Mouse (Mus musculus) left cerebral cortex, adult 9 months (tissue): ENCODE measurements around the gene Bbs5.
A peak's percentile ranks its signal among the peaks of the same experiment; 100 is the strongest.
"Not testable (repeated sequence)": the region's sequence is repeated elsewhere in the genome, so short reads cannot be mapped to it uniquely, and the experiment has no call there.

Source experiments
- DNase-seq, 2 experiments: peaks; one replicate each; pipeline ENCODE4 v3.0.0; 2022; ENCODE audit warnings: low spot score in 2 of 2

Gene Bbs5

DNA sequence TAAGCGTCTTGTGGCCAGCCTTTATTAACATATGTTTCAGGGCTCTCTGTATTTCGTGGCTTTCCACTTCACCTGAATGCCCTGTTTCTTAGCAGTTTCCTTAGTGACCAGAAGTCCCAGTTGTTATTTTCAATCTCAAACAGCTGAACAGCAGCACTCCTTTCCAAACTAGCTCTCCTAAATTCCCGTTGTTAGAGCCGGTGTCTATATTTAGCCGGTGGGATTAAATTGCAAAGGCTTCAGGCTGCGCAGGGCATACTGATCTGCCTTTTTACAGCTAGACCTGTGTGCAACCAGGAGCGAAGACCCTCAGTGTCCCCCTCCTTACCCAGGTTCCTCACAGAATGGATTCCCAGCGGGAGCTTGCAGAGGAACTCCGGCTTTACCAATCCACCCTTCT, 22.9 kb downstream of the Bbs5 start, which contains the start of gene Klhl41:
Gene Klhl41 (plus strand): TSS at position 268 of the 400 bp plus-strand sequence.
- DNase-seq, result no peak

DNA sequence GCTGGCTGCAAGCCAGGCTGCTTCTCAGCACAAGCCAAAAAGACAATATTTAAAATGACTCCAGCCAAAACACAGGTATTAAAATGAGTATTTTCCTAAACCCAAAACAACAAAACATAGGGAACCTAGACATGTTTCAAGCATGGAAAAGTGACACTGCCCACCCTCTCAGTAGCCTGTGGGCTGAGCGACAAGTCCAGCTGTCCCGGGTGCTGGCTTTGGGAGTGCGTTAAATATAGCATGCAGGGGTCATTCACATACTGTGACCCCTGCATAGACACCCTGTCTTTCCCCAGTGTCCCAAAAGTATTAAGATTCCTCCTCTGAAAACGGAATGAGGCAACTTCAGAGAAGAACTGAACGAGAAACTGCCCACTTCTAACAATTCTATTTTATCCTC, 26.8 kb downstream of the Bbs5 start:
- DNase-seq, result no peak

DNA sequence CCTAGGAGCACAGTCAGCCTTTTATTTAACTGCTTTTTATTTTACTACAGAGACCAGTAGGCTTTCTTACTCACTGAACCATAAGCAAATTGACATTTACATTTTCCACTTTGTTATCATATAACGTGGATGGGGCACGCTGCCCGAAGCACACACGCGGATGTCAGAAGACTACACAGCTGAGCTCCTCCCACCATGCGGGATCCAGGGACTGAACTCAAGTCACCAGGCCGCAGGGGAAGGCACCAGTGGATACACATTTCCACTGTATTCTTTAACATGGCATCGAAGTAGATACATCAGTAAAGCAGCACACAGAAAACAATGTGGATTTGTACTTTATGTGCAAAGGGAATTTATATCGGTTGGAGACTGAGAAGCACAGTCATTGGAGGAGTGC, 28.3 kb downstream of the Bbs5 start:
- DNase-seq, result no peak

DNA sequence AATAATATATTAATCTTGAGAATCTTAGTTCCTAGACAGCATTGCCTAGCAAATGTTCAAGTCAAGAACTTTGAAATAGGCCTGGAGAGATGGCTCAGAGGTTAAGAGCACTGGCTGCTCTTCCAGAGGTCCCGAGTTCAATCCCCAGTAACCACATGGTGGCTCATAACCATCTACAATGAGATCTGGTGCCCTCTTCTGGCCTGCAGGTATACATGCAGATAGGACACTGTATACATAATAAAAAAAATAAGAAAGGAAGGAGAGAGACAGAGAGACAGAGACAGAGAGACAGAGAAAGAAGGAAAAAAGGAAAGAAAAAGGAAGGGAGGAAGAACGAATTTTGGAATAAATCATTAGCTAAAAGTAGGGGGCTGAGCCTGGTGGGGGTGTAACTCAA, 29.7 kb downstream of the Bbs5 start:
- no peak for DNase-seq

DNA sequence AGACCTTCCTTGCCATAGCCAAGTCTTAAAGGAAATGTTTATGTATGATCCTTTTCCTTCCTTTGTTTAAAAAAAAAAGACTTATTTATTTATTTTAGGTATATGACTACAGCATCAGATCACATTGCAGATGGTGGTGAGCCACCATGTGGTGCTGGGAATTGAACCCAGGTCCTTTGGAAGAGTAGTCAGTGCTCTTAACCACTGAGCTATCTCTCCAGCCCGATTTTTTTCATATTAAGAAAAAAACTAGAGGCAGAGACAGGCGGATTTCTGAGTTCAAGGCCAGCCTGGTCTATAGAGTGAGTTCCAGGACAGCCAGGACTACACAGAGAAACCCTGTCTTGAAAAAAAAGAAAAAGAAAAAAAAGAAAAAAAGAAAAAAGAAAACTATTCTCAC, 30.2 kb downstream of the Bbs5 start:
- DNase-seq, result not testable (repeated sequence)

DNA sequence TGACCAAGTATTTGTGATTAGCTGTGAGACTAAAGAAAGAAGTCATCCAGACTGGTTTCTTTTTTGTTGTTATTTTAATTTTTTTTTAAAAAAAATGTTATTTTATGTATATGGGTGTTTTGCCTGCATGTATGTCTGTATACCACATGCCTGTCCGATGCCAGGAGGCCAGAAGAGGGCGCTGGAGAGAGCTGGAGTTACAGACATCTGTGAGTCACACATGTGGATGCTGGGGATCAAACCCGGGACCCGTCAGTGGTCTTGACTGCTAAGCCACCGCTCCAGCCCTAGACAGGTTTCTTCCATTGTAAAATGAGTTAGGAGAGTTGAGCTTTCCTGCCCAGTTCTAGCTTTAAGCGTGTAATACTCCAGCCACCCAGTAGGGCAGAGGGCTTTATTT, 33.0 kb downstream of the Bbs5 start:
- DNase-seq, result no peak

DNA sequence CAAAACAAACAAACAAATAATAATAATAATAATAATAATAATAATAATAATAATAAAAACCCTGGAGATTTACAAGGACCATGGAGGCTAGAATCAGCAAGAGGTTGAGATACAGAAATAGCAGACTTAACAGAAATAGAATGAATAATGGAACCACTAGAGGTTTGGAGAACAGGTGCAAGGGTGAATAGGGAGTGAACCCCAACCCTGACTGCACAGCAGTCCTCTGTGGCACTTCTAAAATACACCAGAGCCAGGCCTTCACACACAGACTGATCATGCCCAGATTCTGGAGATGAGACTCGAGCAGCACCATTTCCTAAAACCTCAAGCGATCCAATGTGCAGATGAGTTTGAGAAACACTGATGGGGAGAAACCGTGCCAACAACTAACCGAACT, 35.0 kb downstream of the Bbs5 start:
- DNase-seq, result no peak

DNA sequence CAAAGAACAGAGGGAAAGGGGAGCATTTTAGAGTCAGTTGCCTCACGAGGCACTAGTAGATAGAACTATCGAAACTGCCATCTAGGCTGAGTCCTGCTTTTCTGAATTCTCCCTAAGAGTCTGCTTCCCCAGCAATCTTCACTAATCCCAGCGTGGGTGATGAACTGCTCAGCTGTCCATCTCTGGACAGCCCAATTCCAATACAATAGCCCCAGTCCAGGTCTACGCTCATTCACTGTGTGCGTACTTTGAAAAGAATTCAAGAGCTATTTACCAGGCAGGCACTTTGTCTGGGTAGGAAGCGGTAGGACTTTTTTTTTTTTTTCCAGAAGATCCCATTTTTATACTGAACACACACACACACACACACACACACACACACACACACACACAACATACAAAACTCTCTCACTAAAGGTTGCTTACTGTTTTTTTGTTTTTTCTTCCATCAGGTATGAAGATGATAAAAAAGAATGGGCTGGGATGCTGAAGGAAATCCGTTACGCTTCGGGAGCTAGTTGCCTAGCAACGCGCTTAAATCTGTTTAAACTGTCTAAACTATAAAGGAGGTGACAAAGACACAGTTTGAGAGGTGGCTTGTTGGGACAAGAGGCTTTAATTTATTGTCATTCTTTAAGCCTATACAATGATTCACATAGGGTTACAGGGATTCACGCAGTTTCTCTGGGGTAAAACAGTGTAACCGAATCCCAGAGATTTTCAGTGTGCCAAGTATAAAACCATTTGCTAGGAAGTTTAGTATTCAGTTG, 36.2 kb downstream of the Bbs5 start:
- peak in 1 of 2 experiments; percentile 32 for DNase-seq

DNA sequence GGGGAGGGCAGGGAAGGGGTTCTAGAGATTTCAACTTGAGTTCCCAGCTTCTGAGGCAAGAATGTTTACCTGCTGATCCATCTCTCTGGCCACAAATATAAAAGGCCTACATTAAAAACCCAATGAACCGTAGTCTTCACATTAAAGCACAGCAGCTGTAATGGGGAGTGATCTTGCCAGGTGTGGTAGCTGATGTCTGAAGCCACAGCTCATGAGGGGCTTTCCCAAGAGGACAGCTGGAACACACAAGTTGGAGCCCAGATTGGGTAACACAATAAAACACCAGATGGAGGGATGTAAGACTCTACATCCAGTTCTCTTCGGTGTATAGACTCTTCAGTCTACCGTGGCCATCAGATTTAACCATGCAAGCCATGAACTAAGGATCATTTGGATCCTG, 37.5 kb downstream of the Bbs5 start:
- DNase-seq, result no peak

DNA sequence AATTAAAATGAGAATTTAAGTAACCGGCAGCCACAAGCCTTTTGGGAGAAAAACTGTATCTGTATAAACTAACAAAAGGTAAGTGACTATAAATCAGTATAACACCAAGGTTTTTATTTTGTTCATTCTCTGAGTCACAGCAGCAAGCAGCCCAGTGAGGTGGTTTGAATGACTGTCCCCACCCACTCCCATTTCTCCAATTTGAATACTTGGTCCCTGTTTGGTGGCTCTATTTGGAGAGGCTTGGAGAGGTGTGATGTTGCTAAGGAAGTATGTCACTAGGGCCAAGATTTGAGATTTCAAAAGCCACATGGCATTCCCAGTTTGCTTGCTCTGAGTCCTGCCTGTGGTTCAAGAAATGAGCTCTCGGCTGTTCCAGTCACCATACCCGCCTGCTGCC, 43.2 kb downstream of the Bbs5 start:
- no peak for DNase-seq

DNA sequence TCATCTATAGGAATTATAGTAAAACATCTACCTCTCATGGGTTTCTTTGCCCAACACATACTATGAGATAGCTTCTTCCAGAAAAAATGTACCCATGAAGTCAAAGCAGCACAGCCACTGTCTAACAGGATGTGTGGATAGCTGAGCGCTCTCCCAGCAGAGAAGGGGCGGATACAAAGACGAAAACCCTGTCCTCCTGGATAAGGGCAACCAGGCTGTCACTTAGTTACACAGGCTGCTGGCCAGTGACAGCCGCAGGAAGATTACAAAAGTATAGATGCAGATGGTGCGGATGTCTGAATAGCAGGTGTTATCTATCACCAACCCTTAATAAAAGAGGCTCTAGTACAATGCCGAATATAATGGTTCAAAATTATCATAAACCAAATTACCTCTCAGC, 43.9 kb downstream of the Bbs5 start:
- DNase-seq, result no peak

DNA sequence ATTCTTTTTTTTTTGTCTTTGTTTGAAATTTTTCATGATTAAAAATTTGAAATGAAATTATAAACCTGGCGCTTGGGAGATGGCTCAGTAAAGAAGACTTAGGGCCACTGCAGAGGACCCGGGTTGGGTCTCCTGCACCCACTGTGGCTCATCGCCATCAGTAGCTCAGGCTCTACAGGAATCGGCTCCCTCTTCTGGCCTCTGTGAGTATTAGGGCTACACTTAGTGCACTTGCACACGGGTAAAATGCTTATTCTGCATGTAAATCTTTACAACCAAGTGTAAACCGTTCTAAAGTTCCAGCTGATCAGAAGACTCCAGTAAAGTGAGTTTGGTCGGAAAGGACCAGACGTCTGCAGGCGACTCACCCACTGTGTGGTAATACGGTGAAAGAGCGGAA, 46.5 kb downstream of the Bbs5 start:
- no peak for DNase-seq

DNA sequence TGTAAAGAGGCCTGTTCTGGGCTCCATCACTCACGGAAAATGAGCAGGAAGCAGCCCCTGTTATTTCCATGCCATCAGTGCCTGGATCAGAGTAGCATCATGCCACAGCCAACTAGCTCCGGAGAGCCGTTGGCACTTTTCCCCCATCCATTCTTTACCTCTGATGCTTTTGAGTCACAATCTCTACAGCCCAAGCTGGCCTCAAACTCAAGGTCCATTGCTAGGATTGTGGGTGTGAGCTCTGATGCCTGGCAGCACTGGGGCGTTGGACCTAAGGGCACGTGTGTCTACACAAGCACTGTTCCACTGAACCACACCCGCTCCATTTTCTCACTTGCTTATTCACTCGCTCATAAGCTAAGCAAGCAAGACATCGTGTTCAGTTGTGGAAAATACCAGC, 53.5 kb downstream of the Bbs5 start:
- DNase-seq, result no peak

DNA sequence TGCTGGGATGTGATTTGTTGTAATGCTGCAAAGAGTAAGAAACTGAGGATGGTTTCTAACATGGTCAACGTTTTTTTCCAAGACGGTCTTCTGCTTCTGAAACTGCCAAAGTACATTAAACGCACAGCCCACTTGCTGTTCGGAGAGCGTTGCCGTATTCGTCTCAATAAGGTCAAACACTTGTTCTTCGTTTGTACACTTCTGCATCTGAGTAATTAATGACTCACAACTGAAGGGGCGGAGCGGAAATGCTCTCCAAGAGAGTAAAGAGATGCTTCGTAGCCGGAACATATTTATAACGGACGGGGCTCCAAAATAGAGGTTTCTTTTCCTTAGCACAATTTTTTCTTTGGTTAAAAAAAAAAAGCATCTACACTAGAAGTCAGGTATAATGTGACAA, 65.2 kb downstream of the Bbs5 start:
- peak in 1 of 2 experiments; percentile 44 for DNase-seq

DNA sequence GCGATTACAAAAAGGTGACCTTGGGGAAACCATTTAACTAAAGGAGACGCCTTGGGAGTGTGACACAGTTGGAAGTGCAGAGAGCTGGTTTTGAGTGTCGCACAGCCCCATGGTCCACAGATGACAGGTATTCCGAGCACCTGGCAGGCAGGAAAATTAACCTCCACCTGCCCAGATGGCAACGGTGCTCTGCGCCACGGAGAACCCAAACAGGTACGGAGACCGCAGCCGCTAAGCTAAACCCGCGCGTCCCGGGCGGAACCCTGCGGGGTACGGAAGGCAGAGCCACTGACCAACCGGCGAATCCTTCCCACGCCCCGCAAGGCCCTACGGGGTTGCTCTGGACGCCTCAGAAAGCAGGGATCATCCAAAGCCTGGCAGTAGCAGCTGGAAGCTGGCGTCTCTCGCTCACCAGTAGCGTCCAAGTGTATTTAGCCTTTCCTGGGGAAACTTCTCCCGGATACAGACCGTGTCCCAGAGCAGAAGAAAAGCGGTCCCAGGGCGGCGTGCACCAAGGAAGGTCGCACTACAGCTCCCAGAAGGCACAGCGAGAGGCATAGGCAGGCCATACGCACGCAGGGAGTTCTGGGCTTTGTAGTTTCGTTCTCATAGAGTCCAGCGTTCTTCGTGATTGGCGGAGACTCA, 66.1 kb downstream of the Bbs5 start, which contains the start of gene Fastkd1:
Gene Fastkd1 (minus strand): TSS at position 536 of the 645 bp plus-strand sequence.
- peak; percentile 80 to 97 for DNase-seq

DNA sequence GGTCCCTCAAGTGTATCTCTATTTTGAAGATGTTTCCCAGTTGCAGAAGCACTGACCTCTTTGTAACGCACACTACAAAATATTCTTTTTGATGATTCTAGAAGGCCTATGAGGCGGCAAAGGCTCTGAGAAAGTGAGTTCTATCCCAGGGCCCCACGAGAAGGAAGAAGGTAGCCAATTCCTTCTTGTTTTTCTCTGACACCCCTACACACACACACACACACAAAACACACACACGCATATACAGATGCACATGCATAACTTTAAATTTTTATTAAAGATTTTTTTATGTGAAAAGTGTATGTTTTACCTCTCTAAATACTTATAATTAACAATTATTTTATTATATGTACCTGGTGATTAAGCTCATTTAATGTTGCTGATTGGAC, 66.6 kb downstream of the Bbs5 start:
- no peak for DNase-seq

DNA sequence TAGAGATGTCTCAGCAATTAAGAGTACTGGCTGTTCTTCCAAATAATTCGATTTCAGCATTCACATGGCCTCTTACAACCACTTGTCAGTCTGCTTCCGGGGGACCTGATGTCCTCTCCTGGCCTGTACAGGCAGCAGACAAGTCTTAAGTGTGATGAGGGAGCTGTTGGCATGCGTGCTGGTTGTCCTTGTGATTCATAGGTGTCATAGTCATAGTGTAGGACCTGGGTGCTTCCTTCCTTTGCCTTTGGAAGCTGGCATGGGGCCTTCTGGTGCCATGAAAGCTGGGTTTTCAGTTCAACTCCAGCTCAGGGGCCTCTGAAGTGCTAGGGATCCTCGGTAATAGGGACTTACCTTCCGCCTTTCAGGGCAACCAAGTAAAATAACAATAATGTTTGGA, 67.2 kb downstream of the Bbs5 start:
- no peak for DNase-seq

DNA sequence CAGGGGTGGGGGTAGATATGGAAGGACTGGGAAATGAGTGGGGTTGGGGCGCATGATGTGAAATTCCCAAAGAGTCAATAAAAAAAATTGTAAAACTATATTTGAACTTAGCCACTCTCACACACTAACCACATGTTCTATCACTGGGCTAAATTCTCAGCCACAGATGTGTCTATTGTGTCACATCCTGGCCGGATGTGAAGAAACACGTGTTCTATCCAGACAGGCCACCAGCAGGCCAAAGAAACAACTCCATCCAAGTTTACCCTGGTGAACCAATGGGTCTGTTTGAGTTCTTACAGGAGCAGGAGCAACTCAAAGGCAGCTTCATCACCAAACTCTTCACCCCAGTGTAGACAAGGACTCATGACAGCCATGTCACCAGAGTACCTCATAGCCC, 69.5 kb downstream of the Bbs5 start:
- DNase-seq, result no peak
